Mouse (Mus musculus): Measurements from ENCODE around the gene AC192777.2. TPM values are rescaled to one million over a fixed set of nuclear protein-coding genes. Genes with fewer than 3 reads are reported as not detected.
"Not testable (repeated sequence)": the region's sequence is repeated elsewhere in the genome, so short reads cannot be mapped to it uniquely, and the experiment has no call there.

The AC192777.2 gene
- not detected in 2 replicates for polyA plus RNA-seq (2014; fragmentation: Nextera tagmentation; extraction: Ambion mirVana)

GRCm38 (mm10) chr17:40095150-40095549 lies at the start of gene AC192777.2:
AC192777.2 (plus strand) TSS chr17:40095450.
- H3K27me3 ChIP-seq (ENCODE audit: control insufficient read depth, insufficient read depth, low read length); H3K9me3 ChIP-seq (ENCODE audit: control insufficient read depth, low read depth, low read length); H3K9ac ChIP-seq (replicated peaks; ENCODE audit: low read depth, low read length); H3K4me2 ChIP-seq (replicated peaks; ENCODE audit: low read depth, low read length); H3K27ac ChIP-seq (ENCODE audit: low read length); H3K36me3 ChIP-seq (ENCODE audit: control insufficient read depth, insufficient read depth, low read length); H3K4me3 ChIP-seq (ENCODE audit: low read depth, low read length); H3K4me1 ChIP-seq (ENCODE audit: control insufficient read depth, insufficient read depth, low read length); ATAC-seq (ENCODE audit: insufficient number of reproducible peaks, insufficient read depth, low FRiP score, low read depth): not testable (repeated sequence)
- 88% methylated on average over 1 of the region's 1 CpGs for WGBS

- H3K4me2 ChIP-seq (replicated peaks; ENCODE audit: low read depth, low read length); H3K9ac ChIP-seq (replicated peaks; ENCODE audit: low read depth, low read length); H3K9me3 ChIP-seq (ENCODE audit: control insufficient read depth, low read depth, low read length); H3K4me1 ChIP-seq (ENCODE audit: control insufficient read depth, insufficient read depth, low read length); H3K4me3 ChIP-seq (ENCODE audit: low read depth, low read length); H3K27ac ChIP-seq (ENCODE audit: low read length); H3K27me3 ChIP-seq (ENCODE audit: control insufficient read depth, insufficient read depth, low read length); H3K36me3 ChIP-seq (ENCODE audit: control insufficient read depth, insufficient read depth, low read length): not testable (repeated sequence)
- peak; percentile 46; the same call in 1 of the 2 replicates for ATAC-seq (ENCODE audit: insufficient number of reproducible peaks, insufficient read depth, low FRiP score, low read depth)
- WGBS: 75% methylated on average over 6 of the region's 6 CpGs
Measured at GRCm38 (mm10) chr17:40116172-40116571, 20.9 kb downstream of the AC192777.2 start.

GRCm38 (mm10) chr17:40116877-40117276 lies 21.6 kb downstream of the AC192777.2 start:
- ATAC-seq (ENCODE audit: insufficient number of reproducible peaks, insufficient read depth, low FRiP score, low read depth): not testable (repeated sequence)

More at GRCm38 (mm10) chr17:40116877-40117276, 21.6 kb downstream of the AC192777.2 start:
- 40% methylated on average over 4 of the region's 4 CpGs for WGBS
- not testable (repeated sequence) for H3K4me2 ChIP-seq (replicated peaks; ENCODE audit: low read depth, low read length); H3K9ac ChIP-seq (replicated peaks; ENCODE audit: low read depth, low read length); H3K36me3 ChIP-seq (ENCODE audit: control insufficient read depth, insufficient read depth, low read length); H3K27ac ChIP-seq (ENCODE audit: low read length); H3K4me3 ChIP-seq (ENCODE audit: low read depth, low read length); H3K9me3 ChIP-seq (ENCODE audit: control insufficient read depth, low read depth, low read length); H3K27me3 ChIP-seq (ENCODE audit: control insufficient read depth, insufficient read depth, low read length); H3K4me1 ChIP-seq (ENCODE audit: control insufficient read depth, insufficient read depth, low read length)

Small RNA genes within 50 kb of the gene (microRNA-seq; reads per million reads assigned to microRNA genes)
- gene Gm26376: not detected

Other genes starting within 250 kb of the AC192777.2 start
- not detected in 2 replicates for gene Esp38, start 144.9 kb upstream of the AC192777.2 start, polyA plus RNA-seq (2014; fragmentation: Nextera tagmentation; extraction: Ambion mirVana)
- not detected in 2 replicates for gene Pgk2, start 113.2 kb downstream of the AC192777.2 start, polyA plus RNA-seq (2014; fragmentation: Nextera tagmentation; extraction: Ambion mirVana)
- not detected in 2 replicates for gene Crisp3, start 146.8 kb downstream of the AC192777.2 start, polyA plus RNA-seq (2014; fragmentation: Nextera tagmentation; extraction: Ambion mirVana)
- gene Crisp1, start 223.8 kb downstream of the AC192777.2 start, polyA plus RNA-seq (2014; fragmentation: Nextera tagmentation; extraction: Ambion mirVana): not detected in 2 replicates

Data from stomach, embryonic 14.5 days (tissue).